Mouse (Mus musculus) spleen, adult 18-20 months (tissue): ENCODE measurements around the gene Ifi27l2a.
"Not testable (repeated sequence)": the region's sequence is repeated elsewhere in the genome, so short reads cannot be mapped to it uniquely, and the experiment has no call there.

Experiments used
- DNase-seq, 2 experiments: peaks; one replicate each; pipeline ENCODE4 v3.0.0; 2022; ENCODE audit warnings: mixed read lengths in 2 of 2

The Ifi27l2a gene

DNA sequence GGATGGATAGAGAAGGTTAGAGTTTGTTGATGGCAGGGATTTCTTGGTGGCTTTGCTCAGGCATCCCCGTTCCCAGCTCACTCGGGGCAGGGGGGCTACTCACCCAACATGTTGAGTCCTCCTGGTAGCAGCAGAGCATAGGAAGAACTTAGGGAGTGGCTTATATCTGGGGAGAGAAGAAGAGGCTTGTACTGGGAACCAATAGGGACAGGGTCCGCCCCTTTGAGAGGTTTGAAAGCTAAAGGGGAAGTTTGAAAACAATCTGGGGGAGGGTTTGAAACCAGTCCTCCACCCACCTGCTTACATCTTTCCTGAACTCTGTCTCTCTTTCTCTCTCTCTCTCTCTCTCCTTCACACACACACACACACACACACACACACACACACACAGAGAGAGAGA, at the start of gene Ifi27l2a:
TSS of gene Ifi27l2a (minus strand) at position 157 of the 400 bp plus-strand sequence.
- peak in 1 of 2 experiments; percentile 33 for DNase-seq

- DNase-seq, result peak; percentile 12 to 66
Measured at GRCm38 (mm10) chr12:103492767-103493166, 49.3 kb upstream of the Ifi27l2a start.

DNA sequence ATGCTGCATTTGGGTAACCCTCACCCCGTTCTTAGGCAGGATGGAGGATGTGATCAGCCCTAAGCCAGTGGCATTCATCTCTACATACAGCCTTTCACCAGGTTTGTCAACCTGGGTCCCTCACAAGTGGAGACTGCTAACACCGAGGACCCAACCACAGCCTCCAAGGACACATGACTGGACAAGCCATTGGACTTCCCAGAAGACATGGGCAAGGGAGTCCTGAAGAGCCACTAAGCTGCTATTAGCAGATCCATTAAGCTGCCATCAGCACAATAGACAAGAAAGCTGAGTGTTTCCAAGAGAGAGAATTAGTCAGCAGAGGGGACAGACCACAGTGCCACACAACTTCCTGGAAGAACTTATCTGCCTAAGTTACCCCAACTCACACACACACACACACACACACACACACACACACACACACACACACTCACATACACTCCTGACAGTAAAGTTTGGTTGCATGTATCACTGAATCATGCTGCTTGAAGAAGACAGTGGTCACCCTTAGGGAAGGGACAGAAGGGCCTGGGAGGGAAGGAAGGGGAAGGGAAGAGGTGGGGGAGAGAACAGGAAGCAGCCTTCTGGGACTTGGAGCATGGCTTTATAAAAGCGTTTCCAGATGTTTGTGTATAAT, 47.7 kb upstream of the Ifi27l2a start:
- DNase-seq, result no peak

DNA sequence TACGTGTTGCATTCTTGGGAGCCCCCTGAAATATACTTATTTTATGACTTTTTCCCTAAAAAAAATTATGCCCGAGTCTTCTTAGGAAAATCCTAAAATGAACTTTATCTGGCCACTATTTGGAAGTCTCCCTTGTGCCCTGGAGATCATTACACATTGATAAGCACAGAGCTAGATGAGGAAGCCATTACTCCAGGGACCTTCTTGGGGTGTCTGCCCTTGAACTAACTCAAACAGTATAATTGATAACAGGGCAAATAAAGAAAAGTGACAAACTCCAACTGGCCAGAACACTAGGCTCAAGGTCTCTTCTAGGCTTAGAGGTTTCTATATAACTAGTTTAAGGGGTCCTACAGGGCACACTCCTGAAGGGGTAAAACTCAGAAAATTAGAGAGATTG, 44.3 kb upstream of the Ifi27l2a start:
- DNase-seq, result no peak

DNA sequence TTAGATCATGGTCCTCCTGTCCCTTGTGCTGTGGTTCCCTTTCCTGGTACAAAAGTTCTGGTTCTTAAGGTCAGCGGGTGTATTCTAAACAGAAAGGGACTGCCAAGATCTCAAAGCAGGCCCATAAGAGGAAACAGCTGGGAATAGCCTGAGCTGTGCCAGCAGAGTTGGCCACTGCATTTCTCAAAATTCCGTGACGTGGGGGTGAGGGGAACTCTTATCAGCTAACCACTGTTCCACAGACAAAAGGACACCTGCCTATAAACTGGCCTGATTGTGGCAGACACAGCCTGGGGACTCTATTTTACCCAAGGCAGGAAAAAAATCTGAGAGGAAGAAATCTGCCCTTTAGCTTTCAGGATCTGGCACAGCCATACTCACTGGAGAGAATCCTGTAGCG, 43.8 kb upstream of the Ifi27l2a start:
- DNase-seq, result no peak

GRCm38 (mm10) chr12:103486726-103487125, 43.2 kb upstream of the Ifi27l2a start:
- no peak for DNase-seq

DNA sequence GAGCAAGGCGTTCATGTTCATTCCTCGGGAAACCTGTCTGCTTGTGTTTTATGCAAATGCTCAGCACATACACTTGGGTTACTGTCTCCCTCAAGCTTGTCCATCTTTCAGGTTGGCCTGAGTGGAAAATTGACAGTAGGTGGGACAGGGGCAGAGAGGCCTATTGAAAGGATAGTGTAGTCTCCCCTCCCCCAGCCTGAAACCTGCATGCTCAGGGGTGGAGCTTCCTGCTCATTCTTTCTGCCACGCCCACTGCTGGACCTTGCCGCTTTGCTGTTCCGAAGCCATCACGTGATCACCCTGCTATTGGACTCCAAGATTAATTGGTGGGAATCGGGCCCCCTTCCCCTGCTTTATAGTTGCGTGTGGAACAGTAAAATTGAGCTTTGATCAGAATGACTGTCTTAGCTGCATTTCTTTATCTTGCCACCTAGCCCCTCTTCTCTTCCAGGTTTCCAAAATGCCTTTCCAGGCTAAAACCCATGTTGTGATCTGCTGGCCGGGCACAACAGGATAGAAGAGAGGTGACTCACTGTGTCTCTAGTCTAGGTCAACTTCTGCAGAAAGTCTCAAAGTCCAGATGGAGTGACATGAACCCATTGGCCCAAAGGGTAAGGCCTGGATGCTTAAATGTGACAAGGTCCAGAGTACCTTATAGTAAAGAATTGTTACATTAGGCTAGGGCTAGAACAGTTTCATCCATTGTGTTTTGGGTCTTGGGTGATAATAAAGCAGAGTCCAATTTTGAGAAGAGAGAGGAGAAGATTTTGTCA, 40.9 kb upstream of the Ifi27l2a start:
- DNase-seq, result not testable (repeated sequence)

GRCm38 (mm10) chr12:103482781-103483180, 39.3 kb upstream of the Ifi27l2a start:
- no peak for DNase-seq

DNA sequence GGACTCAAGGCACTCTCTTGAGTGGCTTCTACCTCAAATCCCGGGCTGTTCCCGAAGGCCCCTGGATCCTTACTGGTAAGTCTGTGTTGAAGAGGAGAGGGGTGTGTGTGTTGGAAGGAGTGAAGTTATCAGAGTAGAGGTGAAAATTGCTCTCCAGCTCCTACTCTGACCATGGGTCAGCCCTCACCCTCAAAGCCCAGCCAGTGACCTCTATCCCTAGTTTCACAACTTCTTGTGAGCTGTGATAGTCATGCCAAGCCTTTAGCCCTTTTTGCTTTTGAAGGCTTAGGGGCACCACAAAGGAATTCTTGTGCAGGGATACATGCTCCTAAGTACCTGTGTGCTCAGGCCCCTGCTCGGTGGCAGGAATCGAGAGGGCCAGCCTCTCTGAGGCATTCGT, 38.2 kb upstream of the Ifi27l2a start:
- no peak for DNase-seq

GRCm38 (mm10) chr12:103477461-103478015, 34.1 kb upstream of the Ifi27l2a start:
- no peak for DNase-seq

DNA sequence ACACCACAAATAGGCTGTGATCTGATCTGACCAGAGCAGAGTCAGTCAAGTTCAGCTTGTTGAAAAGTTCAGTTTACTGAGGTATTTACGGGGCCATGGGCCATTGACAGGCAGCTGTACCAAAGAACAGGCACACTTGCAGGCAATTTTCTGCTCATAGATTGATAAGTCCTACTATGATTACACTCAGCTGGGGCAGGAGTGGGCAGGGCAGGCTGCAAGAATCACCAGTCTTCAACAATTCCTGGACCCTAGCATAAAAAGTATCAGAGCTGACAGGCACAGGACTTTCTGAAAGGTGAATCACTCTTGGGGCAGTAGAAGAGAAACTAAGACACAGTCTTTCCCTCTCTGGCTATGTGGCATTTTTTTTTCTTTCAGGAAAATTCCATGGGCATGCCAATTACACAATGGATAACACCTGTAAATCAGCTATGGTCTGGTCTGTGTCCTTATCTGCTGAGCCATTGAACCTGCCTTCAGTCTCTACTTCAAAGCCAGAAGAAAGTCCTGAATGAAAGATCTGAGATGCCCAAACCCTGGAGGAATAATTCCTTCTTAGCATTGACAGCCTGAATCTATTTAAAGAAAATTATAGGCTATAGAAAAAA, 33.4 kb upstream of the Ifi27l2a start:
- DNase-seq, result no peak

- DNase-seq, result no peak
Measured at GRCm38 (mm10) chr12:103474481-103474880, 31.0 kb upstream of the Ifi27l2a start.

- no peak for DNase-seq
Measured at GRCm38 (mm10) chr12:103457140-103457539, 13.7 kb upstream of the Ifi27l2a start, which contains the start of gene Ifi27l2b. Gene Ifi27l2b, minus strand, starts transcription at chr12:103457223.

GRCm38 (mm10) chr12:103456727-103457126, 13.2 kb upstream of the Ifi27l2a start:
- not testable (repeated sequence) for DNase-seq

DNA sequence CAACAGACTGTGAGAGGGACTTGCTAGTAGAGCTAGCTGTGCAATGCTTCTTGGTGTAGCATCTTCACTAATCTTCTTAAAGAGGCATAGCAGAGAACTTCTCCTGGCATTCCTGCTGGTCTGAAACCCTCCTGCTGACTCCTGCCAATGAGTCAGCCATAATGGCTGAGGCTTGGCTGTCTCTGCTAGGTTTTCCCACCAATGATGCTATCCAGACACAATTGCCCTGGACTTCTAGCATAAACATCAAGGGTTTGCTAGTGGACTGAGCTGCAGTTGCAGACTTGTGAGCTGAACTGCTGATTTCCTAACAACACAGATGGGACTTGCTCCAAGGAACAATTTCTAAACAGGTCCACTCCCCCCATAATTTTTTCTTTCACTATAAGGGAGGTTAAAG, 9.9 kb upstream of the Ifi27l2a start:
- DNase-seq, result no peak

GRCm38 (mm10) chr12:103445060-103445459, 1.6 kb upstream of the Ifi27l2a start:
- DNase-seq, result no peak

DNA sequence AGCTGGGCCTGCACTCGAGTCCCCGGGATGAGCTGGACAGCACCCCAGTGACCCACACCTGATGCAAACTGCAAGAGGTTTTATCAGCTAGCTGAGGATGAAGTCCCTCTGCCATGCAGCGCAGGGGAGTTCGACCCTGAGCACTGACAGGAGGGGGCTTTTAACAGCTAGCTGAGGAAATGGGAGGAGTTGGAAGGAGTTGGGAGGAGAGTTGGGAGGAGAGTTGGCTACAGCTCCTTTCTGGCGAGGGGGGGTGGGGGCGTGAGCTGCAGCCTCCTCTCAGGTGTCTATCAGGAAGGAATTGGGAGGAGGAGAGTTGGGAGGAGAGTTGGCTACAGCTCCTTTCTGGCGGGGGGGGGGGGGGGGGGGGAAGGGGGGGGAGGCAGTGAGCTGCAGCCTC, 781 bp upstream of the Ifi27l2a start:
- DNase-seq, result not testable (repeated sequence)

DNA sequence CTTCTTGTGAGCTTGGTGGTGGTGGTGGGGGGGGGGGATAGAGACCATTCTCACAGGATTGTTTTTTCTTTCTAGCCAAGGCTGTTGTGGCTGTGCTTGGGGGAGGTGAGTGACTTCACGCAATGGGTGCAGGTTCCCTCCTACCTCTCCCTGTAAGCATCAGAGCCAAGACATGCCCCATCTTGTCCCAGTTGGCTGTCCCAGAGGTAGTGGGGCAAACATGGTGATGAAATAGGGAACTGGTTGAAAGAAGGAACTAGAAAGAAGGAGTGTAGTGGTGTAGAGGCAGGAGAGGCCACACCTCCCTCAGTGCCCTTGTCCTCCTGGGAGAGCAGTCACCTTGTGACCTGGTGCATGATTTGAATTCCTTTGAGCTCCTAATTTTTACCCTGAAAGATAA, 5.9 kb downstream of the Ifi27l2a start:
- no peak for DNase-seq

- peak in 1 of 2 experiments; percentile 6 for DNase-seq
Measured at GRCm38 (mm10) chr12:103434861-103435260, 8.6 kb downstream of the Ifi27l2a start.

GRCm38 (mm10) chr12:103433986-103434731, 9.3 kb downstream of the Ifi27l2a start, which contains the start of gene Ifi27:
Gene Ifi27, plus strand, starts transcription at chr12:103434211.
- peak; percentile 33 to 35 for DNase-seq

- DNase-seq, result no peak
Measured at GRCm38 (mm10) chr12:103433430-103433829, 10.1 kb downstream of the Ifi27l2a start.

GRCm38 (mm10) chr12:103426710-103427109, 16.8 kb downstream of the Ifi27l2a start:
- no peak for DNase-seq
